Mouse (Mus musculus) midbrain, embryonic 13.5 days (tissue): Measurements from ENCODE around the gene Frs3. TPM values are rescaled to one million over a fixed set of nuclear protein-coding genes. Genes with fewer than 3 reads are reported as not detected.
"Not testable (repeated sequence)": the region's sequence is repeated elsewhere in the genome, so short reads cannot be mapped to it uniquely, and the experiment has no call there.

Experiments used
- ATAC-seq: fragments of 200-750 bp; cut with Nextera tagmentation; 2 replicates; pipeline ENCODE4 v1.8.0; 2017; ENCODE audit warnings: mild to moderate bottlenecking, moderate TSS enrichment, moderate library complexity
- H3K27ac ChIP-seq: fragments of 300-500 bp; sonication (generic); 2 replicates; pipeline ENCODE4 v1.5.1; 2015; ENCODE audit warnings: inconsistent platforms, mild to moderate bottlenecking, moderate library complexity
- H3K27me3 ChIP-seq: fragments of 300-500 bp; sonication (generic); 2 replicates; pipeline ENCODE4 v1.6.1; 2015; ENCODE audit warnings: mild to moderate bottlenecking, inconsistent platforms
- H3K36me3 ChIP-seq: fragments of 300-500 bp; sonication (generic); 2 replicates; pipeline ENCODE4 v1.6.1; 2015; ENCODE audit warnings: mild to moderate bottlenecking, inconsistent platforms
- H3K4me1 ChIP-seq: fragments of 300-500 bp; sonication (generic); replicated peaks from 2 replicates; pipeline ENCODE4 v1.6.1; 2015; ENCODE audit warnings: inconsistent platforms
- H3K4me2 ChIP-seq: fragments of 300-500 bp; sonication (generic); replicated peaks from 2 replicates; pipeline ENCODE4 v1.6.1; 2015; ENCODE audit warnings: moderate library complexity, mild to moderate bottlenecking, inconsistent platforms
- H3K4me3 ChIP-seq: fragments of 300-500 bp; sonication (generic); replicated peaks from 2 replicates; pipeline ENCODE4 v1.5.1; 2015; ENCODE audit warnings: mild to moderate bottlenecking, inconsistent platforms
- H3K9ac ChIP-seq: fragments of 300-500 bp; sonication (generic); replicated peaks from 2 replicates; pipeline ENCODE4 v1.6.1; 2015; ENCODE audit warnings: mild to moderate bottlenecking, inconsistent platforms
- H3K9me3 ChIP-seq: fragments of 300-500 bp; sonication (generic); 2 replicates; pipeline ENCODE4 v1.6.1; 2016; ENCODE audit warnings: mild to moderate bottlenecking, inconsistent platforms
- WGBS: fragments of 180-500 bp; shearing (Covaris S2); methylation state at CpG from one replicate; pipeline ENCODE4 v1.1.7; 2015; 5-methylcytosine and 5-hydroxymethylcytosine counted together
- polyA plus RNA-seq: library from polyadenylated mRNA; unstranded; fragments of >200 nt; fragmentation: Nextera tagmentation; extraction: Ambion mirVana; gene quantifications from 2 replicates; pipeline ENCODE4 v1.2.1, GENCODE M21; 2015

The Frs3 gene
- 26.9 and 28.0 TPM in 2 replicates for polyA plus RNA-seq

- Histone ChIP-seq H3K4me1 (peaks cover 25% of the 10 kb centered on the region), H3K4me3 (peak within 1 kb of the TSS; percentile 84), H3K9ac (peak within 1 kb of the TSS; percentile 87), H3K36me3 (peaks cover 15% of the 10 kb centered on the region; the same call in 1 of the 2 replicates), H3K4me2 (peak within 1 kb of the TSS; percentile 95), H3K27me3 (peaks cover 8% of the 10 kb centered on the region), H3K27ac (peak within 1 kb of the TSS; percentile 90), H3K9me3 (no peaks in the 10 kb centered on the region)
- ATAC-seq = peak; percentile 65
- WGBS = under 1% methylated on average over 51 of the region's 58 CpGs
These were observed at the start of gene Frs3 for GRCm38 (mm10) chr17:47688608-47689575. Gene Frs3, plus strand, starts transcription at chr17:47689030.

- Histone ChIP-seq H3K4me2 (no peak overlapping the region), H3K4me1 (peaks cover 6% of the 10 kb centered on the region), H3K4me3 (no peak overlapping the region), H3K27me3 (no peaks in the 10 kb centered on the region), H3K9me3 (no peaks in the 10 kb centered on the region), H3K36me3 (no peaks in the 10 kb centered on the region), H3K9ac (no peak overlapping the region), H3K27ac (no peak overlapping the region)
- 87% methylated on average over 2 of the region's 2 CpGs for WGBS
- no peak for ATAC-seq
These were observed 45.8 kb upstream of the Frs3 start for GRCm38 (mm10) chr17:47642992-47643391.

- no peak overlapping the region for H3K27ac ChIP-seq
- no peak overlapping the region for H3K4me2 ChIP-seq
- no peaks in the 10 kb centered on the region for H3K9me3 ChIP-seq
- H3K36me3 ChIP-seq = peaks cover 4% of the 10 kb centered on the region; the same call in 1 of the 2 replicates
- H3K27me3 ChIP-seq = no peaks in the 10 kb centered on the region
- no peak overlapping the region for H3K9ac ChIP-seq
- H3K4me1 ChIP-seq = peaks cover 15% of the 10 kb centered on the region; the same call in 1 of the 2 replicates
- ATAC-seq = no peak
- WGBS = 64% methylated on average over 1 of the region's 1 CpGs
- H3K4me3 ChIP-seq = no peak overlapping the region
These were observed 42.1 kb upstream of the Frs3 start for GRCm38 (mm10) chr17:47646683-47647082.

GRCm38 (mm10) chr17:47648966-47649365, 39.9 kb upstream of the Frs3 start:
- Histone ChIP-seq H3K4me2 (no peak overlapping the region), H3K27me3 (no peaks in the 10 kb centered on the region), H3K4me1 (peaks cover 23% of the 10 kb centered on the region), H3K9ac (no peak overlapping the region), H3K9me3 (no peaks in the 10 kb centered on the region), H3K27ac (0 out of 2 replicates have a peak overlapping the region, but pooled peaks have one; percentile 25), H3K36me3 (peaks cover 11% of the 10 kb centered on the region), H3K4me3 (no peak overlapping the region)
- no peak for ATAC-seq
- WGBS = 39% methylated on average over 4 of the region's 4 CpGs

GRCm38 (mm10) chr17:47651953-47652352, 36.9 kb upstream of the Frs3 start:
- H3K36me3 ChIP-seq = peaks cover 20% of the 10 kb centered on the region
- H3K27me3 ChIP-seq = no peaks in the 10 kb centered on the region
- no peak overlapping the region for H3K4me2 ChIP-seq
- WGBS = 67% methylated on average over 2 of the region's 2 CpGs
- H3K4me3 ChIP-seq = no peak overlapping the region
- no peaks in the 10 kb centered on the region for H3K9me3 ChIP-seq
- H3K27ac ChIP-seq = no peak overlapping the region
- no peak for ATAC-seq
- peaks cover 23% of the 10 kb centered on the region for H3K4me1 ChIP-seq
- H3K9ac ChIP-seq = no peak overlapping the region

- H3K27me3 ChIP-seq, H3K9ac ChIP-seq, ATAC-seq, H3K4me3 ChIP-seq, H3K4me2 ChIP-seq, H3K9me3 ChIP-seq, H3K27ac ChIP-seq: not testable (repeated sequence)
- H3K4me1 ChIP-seq = peaks cover 17% of the 10 kb centered on the region
- 88% methylated on average over 8 of the region's 8 CpGs for WGBS
- peaks cover 20% of the 10 kb centered on the region for H3K36me3 ChIP-seq
These were observed 34.5 kb upstream of the Frs3 start for GRCm38 (mm10) chr17:47654346-47654745.

- Histone ChIP-seq H3K9ac (no peak overlapping the region), H3K27ac (no peak overlapping the region), H3K4me1 (peaks cover 14% of the 10 kb centered on the region), H3K27me3 (no peaks in the 10 kb centered on the region), H3K36me3 (peaks cover 22% of the 10 kb centered on the region), H3K4me2 (no peak overlapping the region), H3K9me3 (no peaks in the 10 kb centered on the region), H3K4me3 (no peak overlapping the region)
- no peak for ATAC-seq
- WGBS = 78% methylated on average over 5 of the region's 5 CpGs
These were observed 33.1 kb upstream of the Frs3 start for GRCm38 (mm10) chr17:47655697-47656096.

- H3K9me3 ChIP-seq = no peaks in the 10 kb centered on the region
- H3K27me3 ChIP-seq = no peaks in the 10 kb centered on the region
- H3K4me1 ChIP-seq = no peaks in the 10 kb centered on the region
- H3K27ac ChIP-seq = no peak overlapping the region
- peaks cover 21% of the 10 kb centered on the region for H3K36me3 ChIP-seq
- WGBS = 92% methylated on average over 4 of the region's 4 CpGs
- no peak overlapping the region for H3K4me2 ChIP-seq
- no peak for ATAC-seq
- no peak overlapping the region for H3K4me3 ChIP-seq
- H3K9ac ChIP-seq = no peak overlapping the region
These were observed 30.9 kb upstream of the Frs3 start for GRCm38 (mm10) chr17:47657901-47658300.

GRCm38 (mm10) chr17:47658741-47659243, 30.0 kb upstream of the Frs3 start:
- Histone ChIP-seq H3K4me1 (no peaks in the 10 kb centered on the region), H3K27ac (no peak overlapping the region), H3K4me2 (no peak overlapping the region), H3K9ac (no peak overlapping the region), H3K4me3 (no peak overlapping the region), H3K27me3 (no peaks in the 10 kb centered on the region), H3K36me3 (peaks cover 14% of the 10 kb centered on the region), H3K9me3 (no peaks in the 10 kb centered on the region)
- ATAC-seq = no peak
- 91% methylated on average over 3 of the region's 3 CpGs for WGBS

- ATAC-seq = no peak
- no peaks in the 10 kb centered on the region for H3K27me3 ChIP-seq
- H3K36me3 ChIP-seq = peaks cover 13% of the 10 kb centered on the region
- no peak overlapping the region for H3K27ac ChIP-seq
- 29% methylated on average over 9 of the region's 9 CpGs for WGBS
- H3K4me2 ChIP-seq = no peak overlapping the region
- H3K4me3 ChIP-seq = no peak overlapping the region
- no peak overlapping the region for H3K9ac ChIP-seq
- no peaks in the 10 kb centered on the region for H3K9me3 ChIP-seq
- H3K4me1 ChIP-seq = no peaks in the 10 kb centered on the region
These were observed 25.7 kb upstream of the Frs3 start for GRCm38 (mm10) chr17:47663009-47663713.

GRCm38 (mm10) chr17:47664474-47664873, 24.4 kb upstream of the Frs3 start:
- no peak for ATAC-seq

GRCm38 (mm10) chr17:47669166-47669565, 19.7 kb upstream of the Frs3 start:
- H3K4me2 ChIP-seq = no peak overlapping the region
- no peak for ATAC-seq
- H3K36me3 ChIP-seq = peaks cover 22% of the 10 kb centered on the region
- no peaks in the 10 kb centered on the region for H3K9me3 ChIP-seq
- peaks cover 22% of the 10 kb centered on the region for H3K4me1 ChIP-seq
- no peak overlapping the region for H3K27ac ChIP-seq
- H3K9ac ChIP-seq = no peak overlapping the region
- H3K4me3 ChIP-seq = no peak overlapping the region
- peaks cover 27% of the 10 kb centered on the region for H3K27me3 ChIP-seq
- WGBS = 51% methylated on average over 4 of the region's 4 CpGs

More at GRCm38 (mm10) chr17:47664474-47664873, 24.4 kb upstream of the Frs3 start:
- H3K4me3 ChIP-seq = no peak overlapping the region
- H3K9me3 ChIP-seq = no peaks in the 10 kb centered on the region
- peaks cover 13% of the 10 kb centered on the region for H3K36me3 ChIP-seq
- H3K27me3 ChIP-seq = no peaks in the 10 kb centered on the region
- 90% methylated on average over 7 of the region's 7 CpGs for WGBS
- H3K27ac ChIP-seq = no peak overlapping the region
- H3K4me2 ChIP-seq = no peak overlapping the region
- no peak overlapping the region for H3K9ac ChIP-seq
- peaks cover 9% of the 10 kb centered on the region; the same call in 1 of the 2 replicates for H3K4me1 ChIP-seq
